Mouse (Mus musculus): ENCODE measurements around the gene U2surp. TPM values are rescaled to one million over a fixed set of nuclear protein-coding genes. Genes with fewer than 3 reads are reported as not detected.

U2surp gene
- total and polyA plus RNA-seq, 2 experiments from 2014 or later: 37.8 to 138 TPM

- ATAC-seq (ENCODE audit: low FRiP score): no peak
- no peaks in the 10 kb centered on the region for H3K9me3 ChIP-seq (ENCODE audit: low read length)
Measured at GRCm38 (mm10) chr9:95435506-95436293, 76.1 kb downstream of the U2surp start.

DNA sequence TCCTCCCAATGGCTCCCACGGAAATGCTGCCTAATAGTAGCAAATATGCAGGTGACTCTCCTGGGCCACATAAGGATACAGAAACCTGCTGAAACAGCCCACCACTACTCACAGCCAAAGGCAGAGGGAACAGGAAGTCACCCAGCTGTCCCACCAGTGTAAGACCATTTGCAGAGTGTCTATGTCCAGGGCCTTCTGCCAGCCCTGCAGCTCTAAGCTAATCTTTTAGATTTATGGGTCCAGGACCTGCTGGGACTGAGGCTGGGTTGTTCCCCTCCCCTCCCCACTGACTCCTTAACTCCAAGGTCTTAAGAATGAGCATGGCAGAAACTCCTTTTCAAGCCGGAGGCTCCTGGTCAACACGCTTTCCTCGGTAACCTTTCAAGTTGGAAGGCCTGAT is 83.5 kb downstream of the U2surp start:
- ATAC-seq (ENCODE audit: low FRiP score) (no peak), DNase-seq (ENCODE audit: low spot score) (no peak)
- no peaks in the 10 kb centered on the region for H3K36me3 ChIP-seq (ENCODE audit: insufficient read depth, low read length)
- no peaks in the 10 kb centered on the region for H3K4me1 ChIP-seq (ENCODE audit: insufficient read depth, low read length)
- no peaks in the 10 kb centered on the region for H3K9me3 ChIP-seq (ENCODE audit: low read length)
- no peak for TF ChIP-seq CTCF (IDR thresholded peaks at IDR 0.05)
- no peak overlapping the region for H3K4me2 ChIP-seq (ENCODE audit: low read depth, low read length, poor library complexity, severe bottlenecking)
- H3K27me3 ChIP-seq (ENCODE audit: insufficient read depth, low read length): no peaks in the 10 kb centered on the region
- 87% methylated on average over 4 of the region's 4 CpGs for WGBS
- no peak overlapping the region for H3K9ac ChIP-seq (replicated peaks; ENCODE audit: low read length, poor library complexity, severe bottlenecking)
- H3K27ac ChIP-seq (ENCODE audit: low read depth, low read length): no peak overlapping the region
- H3K4me3 ChIP-seq (ENCODE audit: low read depth, low read length): no peak overlapping the region

More at GRCm38 (mm10) chr9:95435506-95436293, 76.1 kb downstream of the U2surp start:
- no peak overlapping the region for H3K9ac ChIP-seq (replicated peaks; ENCODE audit: low read length, poor library complexity, severe bottlenecking)
- no peaks in the 10 kb centered on the region for H3K36me3 ChIP-seq (ENCODE audit: insufficient read depth, low read length)
- H3K4me3 ChIP-seq (ENCODE audit: low read depth, low read length): no peak overlapping the region
- 70% methylated on average over 20 of the region's 20 CpGs for WGBS
- no peak overlapping the region for H3K27ac ChIP-seq (ENCODE audit: low read depth, low read length)
- no peak for TF ChIP-seq CTCF (IDR thresholded peaks at IDR 0.05)
- DNase-seq (ENCODE audit: low spot score): no peak
- no peak overlapping the region for H3K4me2 ChIP-seq (ENCODE audit: low read depth, low read length, poor library complexity, severe bottlenecking)
- H3K27me3 ChIP-seq (ENCODE audit: insufficient read depth, low read length): no peaks in the 10 kb centered on the region
- no peaks in the 10 kb centered on the region for H3K4me1 ChIP-seq (ENCODE audit: insufficient read depth, low read length)

DNA sequence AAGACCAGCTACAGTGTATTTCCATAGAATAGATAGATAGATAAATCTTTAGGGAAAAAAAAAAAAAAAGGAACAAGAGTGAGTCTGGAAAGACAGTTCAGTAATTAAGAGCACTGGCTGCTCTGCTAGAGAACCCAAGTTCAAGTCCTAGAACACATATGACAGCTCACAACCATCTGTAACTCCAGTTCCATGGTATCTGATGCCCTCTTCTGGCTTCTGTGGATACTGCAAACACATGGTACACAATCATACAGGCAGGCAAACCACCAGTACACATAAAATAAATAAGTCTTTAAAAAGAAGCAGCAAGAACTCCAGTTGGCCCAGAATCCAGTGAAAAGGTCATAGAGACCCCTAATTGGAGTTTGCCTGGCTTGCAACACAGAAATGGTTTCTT is 97.9 kb downstream of the U2surp start:
- Histone ChIP-seq H3K4me3 (ENCODE audit: low read depth, low read length) (no peak overlapping the region), H3K27me3 (ENCODE audit: insufficient read depth, low read length) (0 out of 2 replicates have a peak, but pooled peaks cover 6% of the 10 kb centered on the region), H3K9me3 (ENCODE audit: low read length) (no peaks in the 10 kb centered on the region), H3K4me2 (ENCODE audit: low read depth, low read length, poor library complexity, severe bottlenecking) (no peak overlapping the region), H3K4me1 (ENCODE audit: insufficient read depth, low read length) (no peaks in the 10 kb centered on the region), H3K36me3 (ENCODE audit: insufficient read depth, low read length) (no peaks in the 10 kb centered on the region), H3K9ac (replicated peaks; ENCODE audit: low read length, poor library complexity, severe bottlenecking) (no peak overlapping the region), H3K27ac (ENCODE audit: low read depth, low read length) (no peak overlapping the region)
- TF ChIP-seq CTCF (IDR thresholded peaks at IDR 0.05): peak; percentile 34
- ATAC-seq (ENCODE audit: low FRiP score) (no peak), DNase-seq (ENCODE audit: low spot score) (no peak)

- TF ChIP-seq CTCF (IDR thresholded peaks at IDR 0.05): no peak
- Histone ChIP-seq H3K9me3 (ENCODE audit: low read length) (no peaks in the 10 kb centered on the region), H3K27me3 (ENCODE audit: insufficient read depth, low read length) (0 out of 2 replicates have a peak, but pooled peaks cover 6% of the 10 kb centered on the region), H3K4me1 (ENCODE audit: insufficient read depth, low read length) (peaks cover 3% of the 10 kb centered on the region; the same call in 1 of the 2 replicates), H3K4me3 (ENCODE audit: low read depth, low read length) (no peak overlapping the region), H3K36me3 (ENCODE audit: insufficient read depth, low read length) (no peaks in the 10 kb centered on the region), H3K9ac (replicated peaks; ENCODE audit: low read length, poor library complexity, severe bottlenecking) (no peak overlapping the region), H3K4me2 (ENCODE audit: low read depth, low read length, poor library complexity, severe bottlenecking) (no peak overlapping the region), H3K27ac (ENCODE audit: low read depth, low read length) (no peak overlapping the region)
- WGBS: 91% methylated on average over 4 of the region's 4 CpGs
- no peak for DNase-seq (ENCODE audit: low spot score)
- no peak for ATAC-seq (ENCODE audit: low FRiP score)
Measured at GRCm38 (mm10) chr9:95412047-95412446, 99.7 kb downstream of the U2surp start.

DNA sequence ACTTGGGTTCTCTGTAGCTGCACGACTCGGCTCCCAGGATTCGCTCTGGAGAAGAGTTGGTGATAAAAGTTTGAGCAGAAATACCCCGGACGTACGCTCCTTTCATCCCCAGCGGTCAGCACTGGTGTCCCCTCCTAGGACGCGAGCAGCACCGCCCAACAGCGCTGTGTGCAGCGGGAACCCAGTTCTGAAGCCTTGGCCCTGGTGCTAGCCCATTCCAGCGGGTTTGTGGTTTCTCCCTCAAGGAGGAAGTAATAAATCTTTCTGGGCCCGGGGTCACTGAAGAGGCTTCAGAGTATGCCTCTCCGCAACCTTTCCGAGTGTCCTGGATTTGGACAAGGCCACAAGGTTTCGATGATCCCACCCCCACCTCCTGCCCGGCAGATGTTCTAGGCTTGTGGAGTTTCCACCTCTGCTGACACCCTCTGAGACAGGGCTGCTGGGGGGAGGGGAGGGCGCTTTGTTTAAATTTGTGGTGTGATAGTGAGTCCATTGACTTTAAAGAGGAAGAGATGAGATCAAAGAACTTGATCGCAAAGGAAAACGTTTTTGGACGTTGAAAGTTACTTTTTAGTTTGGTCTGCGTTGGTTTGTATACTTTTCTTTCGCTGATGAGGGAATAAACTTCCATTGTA is 104.1 kb downstream of the U2surp start:
- Histone ChIP-seq H3K27ac (ENCODE audit: low read depth, low read length) (peak overlapping the region; percentile 73), H3K4me2 (ENCODE audit: low read depth, low read length, poor library complexity, severe bottlenecking) (peak overlapping the region; percentile 95), H3K27me3 (ENCODE audit: insufficient read depth, low read length) (0 out of 2 replicates have a peak, but pooled peaks cover 6% of the 10 kb centered on the region), H3K36me3 (ENCODE audit: insufficient read depth, low read length) (no peaks in the 10 kb centered on the region), H3K9me3 (ENCODE audit: low read length) (no peaks in the 10 kb centered on the region), H3K9ac (replicated peaks; ENCODE audit: low read length, poor library complexity, severe bottlenecking) (peak overlapping the region; percentile 69), H3K4me3 (ENCODE audit: low read depth, low read length) (peak overlapping the region; percentile 88), H3K4me1 (ENCODE audit: insufficient read depth, low read length) (peaks cover 11% of the 10 kb centered on the region; the same call in 1 of the 2 replicates)
- peak; percentile 6; the same call in 1 of the 2 replicates for ATAC-seq (ENCODE audit: low FRiP score)
- 1% methylated on average over 24 of the region's 24 CpGs for WGBS
- no peak for TF ChIP-seq CTCF (IDR thresholded peaks at IDR 0.05)
- no peak for DNase-seq (ENCODE audit: low spot score)

Other genes starting within 250 kb of the U2surp start
- 78.0 and 79.1 TPM in 2 replicates for gene Chst2, start 105.3 kb downstream of the U2surp start, total RNA-seq (2014; rRNA removed)
- 33.9 and 36.4 TPM in 2 replicates for gene Chst2, start 105.3 kb downstream of the U2surp start, polyA plus RNA-seq (2015; fragmentation: Nextera tagmentation; extraction: Ambion mirVana)
- 29.5 and 32.3 TPM in 2 replicates for gene Paqr9, start 47.7 kb upstream of the U2surp start, total RNA-seq (2014; rRNA removed)
- gene Paqr9, start 47.7 kb upstream of the U2surp start, polyA plus RNA-seq (2015; fragmentation: Nextera tagmentation; extraction: Ambion mirVana): 6.1 and 6.5 TPM in 2 replicates
- gene Pcolce2, start 125.6 kb upstream of the U2surp start, total RNA-seq (2014; rRNA removed): 0.66 and 1.7 TPM in 2 replicates
- 2.0 and 2.1 TPM in 2 replicates for gene Pcolce2, start 125.6 kb upstream of the U2surp start, polyA plus RNA-seq (2015; fragmentation: Nextera tagmentation; extraction: Ambion mirVana)
- 22.3 and 25.0 TPM in 2 replicates for gene Trpc1, start 238.4 kb upstream of the U2surp start, total RNA-seq (2014; rRNA removed)
- 5.4 and 7.1 TPM in 2 replicates for gene Trpc1, start 238.4 kb upstream of the U2surp start, polyA plus RNA-seq (2015; fragmentation: Nextera tagmentation; extraction: Ambion mirVana)

Data from midbrain, postnatal 0 days (tissue).